Mouse (Mus musculus): ENCODE measurements around the gene Tubb2b. TPM values are rescaled to one million over a fixed set of nuclear protein-coding genes. Genes with fewer than 3 reads are reported as not detected.

Tubb2b gene
- polyA plus RNA-seq, 1 experiment from 2014 or later = 1,126 TPM

GRCm38 (mm10) chr13:34112369-34113081, 17.7 kb downstream of the Tubb2b start:
- Histone ChIP-seq H3K4me2 (no peak overlapping the region), H3K4me3 (no peak overlapping the region), H3K27ac (no peak overlapping the region), H3K4me1 (no peaks in the 10 kb centered on the region), H3K9me3 (no peaks in the 10 kb centered on the region), H3K36me3 (replicated peaks) (no peaks in the 10 kb centered on the region), H3K9ac (no peak overlapping the region), H3K27me3 (replicated peaks) (no peaks in the 10 kb centered on the region)
- WGBS = 85% methylated on average over 5 of the region's 5 CpGs
- no peak for ATAC-seq (replicated peaks)

GRCm38 (mm10) chr13:34111878-34112277, 18.4 kb downstream of the Tubb2b start:
- no peaks in the 10 kb centered on the region for H3K27me3 ChIP-seq (replicated peaks)
- no peaks in the 10 kb centered on the region for H3K9me3 ChIP-seq
- ATAC-seq (replicated peaks) = no peak
- H3K4me1 ChIP-seq = no peaks in the 10 kb centered on the region
- 83% methylated on average over 3 of the region's 3 CpGs for WGBS
- no peak overlapping the region for H3K4me3 ChIP-seq
- no peak overlapping the region for H3K4me2 ChIP-seq
- no peaks in the 10 kb centered on the region for H3K36me3 ChIP-seq (replicated peaks)
- no peak overlapping the region for H3K27ac ChIP-seq
- H3K9ac ChIP-seq = no peak overlapping the region

DNA sequence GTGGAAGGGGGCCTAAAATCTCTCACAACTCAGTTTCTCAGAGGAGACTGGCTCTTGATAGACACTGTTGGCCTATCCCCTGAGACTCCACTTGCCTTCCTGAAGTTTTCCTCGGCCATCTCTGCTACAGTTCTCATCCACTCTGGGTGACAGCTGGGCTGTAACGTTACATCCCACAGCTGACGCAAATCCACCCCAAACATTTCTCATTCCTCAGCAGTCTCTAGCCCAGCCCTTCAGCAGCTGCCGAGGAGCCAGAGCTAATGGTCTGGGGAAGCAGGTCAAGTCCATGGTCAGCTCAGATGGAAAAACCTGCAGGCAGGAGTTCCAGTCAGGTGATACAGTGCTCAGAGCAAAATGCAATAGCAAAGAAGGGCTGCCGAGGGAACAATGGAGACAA, 19.2 kb downstream of the Tubb2b start:
- Histone ChIP-seq H3K27me3 (replicated peaks) (no peaks in the 10 kb centered on the region), H3K27ac (no peak overlapping the region), H3K36me3 (replicated peaks) (no peaks in the 10 kb centered on the region), H3K9me3 (no peaks in the 10 kb centered on the region), H3K4me3 (no peak overlapping the region), H3K9ac (no peak overlapping the region), H3K4me1 (no peaks in the 10 kb centered on the region), H3K4me2 (no peak overlapping the region)
- ATAC-seq (replicated peaks) = no peak
- 70% methylated on average over 5 of the region's 5 CpGs for WGBS

GRCm38 (mm10) chr13:34109677-34110058, 20.6 kb downstream of the Tubb2b start:
- WGBS = 19% methylated on average over 4 of the region's 4 CpGs
- H3K4me2 ChIP-seq = no peak overlapping the region
- no peaks in the 10 kb centered on the region for H3K4me1 ChIP-seq
- H3K9ac ChIP-seq = no peak overlapping the region
- no peak for ATAC-seq (replicated peaks)
- no peaks in the 10 kb centered on the region for H3K27me3 ChIP-seq (replicated peaks)
- no peaks in the 10 kb centered on the region for H3K9me3 ChIP-seq
- no peak overlapping the region for H3K4me3 ChIP-seq
- no peaks in the 10 kb centered on the region for H3K36me3 ChIP-seq (replicated peaks)
- no peak overlapping the region for H3K27ac ChIP-seq

GRCm38 (mm10) chr13:34109035-34109676, 21.1 kb downstream of the Tubb2b start:
- ATAC-seq (replicated peaks) = no peak

DNA sequence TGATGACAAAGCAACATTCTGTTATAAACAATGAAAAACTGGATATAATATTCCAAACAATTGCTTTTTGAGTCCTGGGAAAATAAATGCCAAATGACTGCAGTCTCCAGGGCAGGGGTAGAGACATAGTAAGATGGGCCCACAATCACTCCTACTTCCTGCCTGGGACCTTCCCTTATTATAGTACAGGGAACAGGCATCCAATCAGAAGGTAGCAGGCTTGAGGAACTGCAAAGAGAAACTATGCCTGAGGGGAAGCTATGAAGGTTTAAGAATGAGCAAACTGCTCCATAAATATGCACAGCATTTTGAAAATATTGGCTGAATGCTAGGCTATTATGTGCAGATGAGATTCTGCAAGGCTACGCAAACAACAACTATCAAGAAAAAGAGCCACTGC, 23.3 kb downstream of the Tubb2b start:
- no peaks in the 10 kb centered on the region for H3K27me3 ChIP-seq (replicated peaks)
- H3K9me3 ChIP-seq = no peaks in the 10 kb centered on the region
- H3K4me1 ChIP-seq = no peaks in the 10 kb centered on the region
- WGBS = 86% methylated on average over 1 of the region's 1 CpGs
- ATAC-seq (replicated peaks) = no peak
- H3K4me3 ChIP-seq = no peak overlapping the region
- H3K9ac ChIP-seq = no peak overlapping the region
- no peak overlapping the region for H3K4me2 ChIP-seq
- H3K27ac ChIP-seq = no peak overlapping the region
- H3K36me3 ChIP-seq (replicated peaks) = no peaks in the 10 kb centered on the region

More at GRCm38 (mm10) chr13:34109035-34109676, 21.1 kb downstream of the Tubb2b start:
- no peak overlapping the region for H3K9ac ChIP-seq
- H3K27me3 ChIP-seq (replicated peaks) = no peaks in the 10 kb centered on the region
- no peaks in the 10 kb centered on the region for H3K36me3 ChIP-seq (replicated peaks)
- H3K4me1 ChIP-seq = no peaks in the 10 kb centered on the region
- no peaks in the 10 kb centered on the region for H3K9me3 ChIP-seq
- 63% methylated on average over 4 of the region's 4 CpGs for WGBS
- H3K4me2 ChIP-seq = no peak overlapping the region
- no peak overlapping the region for H3K27ac ChIP-seq
- no peak overlapping the region for H3K4me3 ChIP-seq

DNA sequence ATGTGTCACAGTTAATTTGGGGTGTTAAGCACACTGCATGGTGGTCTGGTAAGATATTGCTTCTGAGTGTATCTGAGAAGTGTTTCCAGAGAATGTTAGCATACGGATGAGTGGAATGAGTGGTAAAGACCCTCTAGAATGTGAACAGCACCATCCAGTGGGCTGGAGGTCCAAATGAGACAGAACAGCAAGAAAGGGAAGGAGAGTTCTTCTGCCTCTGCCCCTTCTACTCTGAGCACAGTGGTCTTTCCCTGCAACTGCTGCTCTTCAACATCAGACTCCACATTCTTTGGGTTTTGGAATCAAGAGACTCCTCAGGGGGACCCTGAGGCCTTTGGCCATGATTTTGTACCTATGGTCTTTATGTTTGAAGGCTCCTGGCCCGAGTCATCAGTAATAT, 24.0 kb downstream of the Tubb2b start:
- H3K4me2 ChIP-seq = no peak overlapping the region
- ATAC-seq (replicated peaks) = no peak
- H3K9me3 ChIP-seq = no peaks in the 10 kb centered on the region
- no peak overlapping the region for H3K9ac ChIP-seq
- no peaks in the 10 kb centered on the region for H3K36me3 ChIP-seq (replicated peaks)
- H3K27me3 ChIP-seq (replicated peaks) = no peaks in the 10 kb centered on the region
- no peak overlapping the region for H3K4me3 ChIP-seq
- 87% methylated on average over 2 of the region's 2 CpGs for WGBS
- no peaks in the 10 kb centered on the region for H3K4me1 ChIP-seq
- H3K27ac ChIP-seq = no peak overlapping the region

DNA sequence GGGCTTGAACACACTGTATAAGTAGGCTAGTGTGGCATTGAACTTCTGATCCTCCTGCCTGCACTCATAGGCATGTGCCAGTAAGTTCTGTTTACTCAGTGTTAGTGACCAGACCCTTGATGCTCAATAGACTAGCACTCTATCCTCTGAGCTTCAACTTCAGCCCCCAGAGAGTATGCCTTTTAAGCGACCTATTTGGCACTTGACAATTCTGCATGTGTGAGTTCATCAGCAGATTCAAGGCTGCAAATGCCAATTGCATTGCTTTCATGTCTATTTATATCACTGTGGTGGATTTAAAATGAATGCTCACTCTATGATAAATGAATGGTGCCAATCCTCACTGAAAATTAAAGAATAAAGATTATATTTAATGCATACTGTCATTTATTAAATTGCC, 24.9 kb downstream of the Tubb2b start:
- Histone ChIP-seq H3K4me2 (no peak overlapping the region), H3K9me3 (no peaks in the 10 kb centered on the region), H3K27ac (no peak overlapping the region), H3K27me3 (replicated peaks) (no peaks in the 10 kb centered on the region), H3K9ac (no peak overlapping the region), H3K36me3 (replicated peaks) (no peaks in the 10 kb centered on the region), H3K4me3 (no peak overlapping the region), H3K4me1 (no peaks in the 10 kb centered on the region)
- ATAC-seq (replicated peaks) = no peak
- WGBS = 74% methylated on average over 1 of the region's 1 CpGs

GRCm38 (mm10) chr13:34101908-34102307, 28.4 kb downstream of the Tubb2b start:
- H3K9ac ChIP-seq = no peak overlapping the region
- no peaks in the 10 kb centered on the region for H3K36me3 ChIP-seq (replicated peaks)
- H3K4me2 ChIP-seq = no peak overlapping the region
- 0 out of 2 replicates have a peak, but pooled peaks cover under 1% of the 10 kb centered on the region for H3K4me1 ChIP-seq
- H3K4me3 ChIP-seq = no peak overlapping the region
- ATAC-seq (replicated peaks) = no peak
- no peak overlapping the region for H3K27ac ChIP-seq
- H3K27me3 ChIP-seq (replicated peaks) = no peaks in the 10 kb centered on the region
- 78% methylated on average over 9 of the region's 9 CpGs for WGBS
- H3K9me3 ChIP-seq = no peaks in the 10 kb centered on the region

DNA sequence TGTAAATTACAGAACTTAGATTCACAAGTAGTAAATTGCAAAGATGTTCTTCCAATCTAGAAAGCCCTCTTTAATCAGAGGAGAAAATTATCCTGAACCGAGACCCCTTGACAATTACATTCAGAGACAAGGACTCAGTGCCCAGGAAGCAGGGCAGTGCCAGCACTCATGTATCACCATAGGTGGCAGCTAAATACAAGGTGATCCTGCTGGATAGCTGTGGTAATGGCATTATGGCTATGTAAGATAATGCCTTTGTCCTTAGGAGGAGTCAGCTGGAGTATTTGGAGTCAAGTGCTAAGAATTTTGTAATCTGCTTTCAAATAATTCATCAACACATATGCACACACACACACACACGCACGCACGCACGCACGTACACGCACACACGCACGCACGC, 29.0 kb downstream of the Tubb2b start:
- no peaks in the 10 kb centered on the region for H3K9me3 ChIP-seq
- no peak overlapping the region for H3K9ac ChIP-seq
- 95% methylated on average over 10 of the region's 10 CpGs for WGBS
- no peak overlapping the region for H3K27ac ChIP-seq
- H3K4me1 ChIP-seq = peaks cover 7% of the 10 kb centered on the region
- ATAC-seq (replicated peaks) = no peak
- H3K27me3 ChIP-seq (replicated peaks) = no peaks in the 10 kb centered on the region
- no peak overlapping the region for H3K4me2 ChIP-seq
- no peaks in the 10 kb centered on the region for H3K36me3 ChIP-seq (replicated peaks)
- no peak overlapping the region for H3K4me3 ChIP-seq

DNA sequence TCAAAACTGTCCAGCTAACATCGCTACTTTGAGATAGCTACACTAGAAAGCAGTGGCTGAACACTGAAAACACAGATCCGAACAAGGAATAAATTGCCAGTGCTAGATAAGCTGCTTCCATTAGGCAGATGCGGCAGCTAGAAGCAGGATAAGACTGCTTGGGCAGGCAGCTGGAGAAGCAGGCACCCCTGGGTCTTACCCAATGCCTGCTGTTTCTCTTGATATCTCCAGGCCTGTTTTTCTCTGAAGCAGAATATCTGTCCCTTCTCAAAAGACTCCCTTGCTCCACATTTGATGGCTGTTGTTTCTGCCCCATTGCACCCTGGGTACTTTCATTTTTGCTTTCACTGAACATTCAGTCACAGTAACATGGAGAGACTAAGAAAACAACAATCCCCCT, 29.5 kb downstream of the Tubb2b start:
- no peak for ATAC-seq (replicated peaks)
- no peak overlapping the region for H3K4me3 ChIP-seq
- H3K27me3 ChIP-seq (replicated peaks) = no peaks in the 10 kb centered on the region
- H3K9me3 ChIP-seq = no peaks in the 10 kb centered on the region
- H3K4me2 ChIP-seq = no peak overlapping the region
- H3K36me3 ChIP-seq (replicated peaks) = no peaks in the 10 kb centered on the region
- H3K9ac ChIP-seq = no peak overlapping the region
- 71% methylated on average over 3 of the region's 3 CpGs for WGBS
- H3K4me1 ChIP-seq = peaks cover 12% of the 10 kb centered on the region
- no peak overlapping the region for H3K27ac ChIP-seq

- no peak overlapping the region for H3K4me2 ChIP-seq
- ATAC-seq (replicated peaks) = no peak
- WGBS = 51% methylated on average over 3 of the region's 3 CpGs
- no peaks in the 10 kb centered on the region for H3K27me3 ChIP-seq (replicated peaks)
- peak overlapping the region; percentile 81 for H3K27ac ChIP-seq
- H3K4me3 ChIP-seq = no peak overlapping the region
- no peaks in the 10 kb centered on the region for H3K9me3 ChIP-seq
- H3K36me3 ChIP-seq (replicated peaks) = no peaks in the 10 kb centered on the region
- peaks cover 19% of the 10 kb centered on the region for H3K4me1 ChIP-seq
- no peak overlapping the region for H3K9ac ChIP-seq
Observed at GRCm38 (mm10) chr13:34097086-34097485, 33.2 kb downstream of the Tubb2b start.

- Histone ChIP-seq H3K9ac (no peak overlapping the region), H3K9me3 (no peaks in the 10 kb centered on the region), H3K27me3 (replicated peaks) (no peaks in the 10 kb centered on the region), H3K27ac (peak overlapping the region; percentile 81), H3K4me3 (no peak overlapping the region), H3K4me2 (peak overlapping the region; percentile 21), H3K36me3 (replicated peaks) (no peaks in the 10 kb centered on the region), H3K4me1 (peaks cover 19% of the 10 kb centered on the region)
- peak; percentile 83 for ATAC-seq (replicated peaks)
- WGBS = 48% methylated on average over 4 of the region's 4 CpGs
Observed at GRCm38 (mm10) chr13:34096455-34096854, 33.8 kb downstream of the Tubb2b start.
